Mouse (Mus musculus) retina, embryonic 14.5 days (tissue): ENCODE measurements around the gene Rbm38.

Experiments used
- DNase-seq: peaks from one replicate; pipeline ENCODE4 v3.0.0-alpha.2; 2015; ENCODE audit warnings: low spot score

The Rbm38 gene

DNA sequence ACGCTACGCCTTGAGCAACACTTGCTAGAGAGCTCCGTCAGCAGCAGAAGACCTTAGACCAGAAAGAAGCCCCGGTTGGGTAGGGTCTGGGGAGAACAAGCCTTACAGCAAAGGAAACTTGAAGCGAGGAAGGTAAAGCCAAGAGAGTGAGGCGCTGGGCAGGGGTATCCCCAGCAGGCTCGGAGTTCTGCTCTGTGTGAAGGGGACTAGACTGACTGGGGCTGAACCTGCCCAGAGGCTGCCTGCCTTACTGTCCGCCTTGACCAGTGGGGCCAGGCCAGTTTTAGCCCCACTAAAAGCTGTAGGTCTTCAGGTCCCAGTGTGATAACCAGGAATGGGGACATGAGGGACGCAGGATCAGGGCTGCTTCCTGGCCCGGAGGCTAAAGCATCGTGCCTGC lies at the start of gene Rbm38:
TSS of gene Rbm38 (plus strand) at position 69 of the 400 bp plus-strand sequence.
- no peak for DNase-seq

- DNase-seq: no peak
Observed at GRCm38 (mm10) chr2:172971865-172972264, 48.4 kb upstream of the Rbm38 start.

GRCm38 (mm10) chr2:172973806-172974565 lies 46.3 kb upstream of the Rbm38 start:
- no peak for DNase-seq

DNA sequence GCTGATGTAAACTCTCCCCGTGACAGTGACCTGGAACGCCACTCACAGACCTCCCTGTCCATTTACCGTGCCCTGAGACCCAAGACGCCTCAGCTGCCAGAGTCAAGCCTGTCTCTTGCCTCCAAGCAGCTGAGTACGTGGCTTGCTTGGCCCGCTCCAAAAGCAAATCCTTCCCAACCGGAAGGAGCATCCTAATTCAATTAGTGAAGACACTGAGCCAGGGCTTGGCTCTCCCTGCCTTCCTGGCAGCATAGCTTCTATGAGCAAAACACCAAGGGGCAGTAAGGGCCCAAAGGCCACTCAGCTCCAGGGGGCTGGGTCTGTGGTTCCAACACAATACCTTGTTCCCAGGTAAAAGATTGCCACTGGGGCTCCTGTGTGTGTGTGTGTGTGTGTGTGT lies 45.6 kb upstream of the Rbm38 start:
- no peak for DNase-seq

DNA sequence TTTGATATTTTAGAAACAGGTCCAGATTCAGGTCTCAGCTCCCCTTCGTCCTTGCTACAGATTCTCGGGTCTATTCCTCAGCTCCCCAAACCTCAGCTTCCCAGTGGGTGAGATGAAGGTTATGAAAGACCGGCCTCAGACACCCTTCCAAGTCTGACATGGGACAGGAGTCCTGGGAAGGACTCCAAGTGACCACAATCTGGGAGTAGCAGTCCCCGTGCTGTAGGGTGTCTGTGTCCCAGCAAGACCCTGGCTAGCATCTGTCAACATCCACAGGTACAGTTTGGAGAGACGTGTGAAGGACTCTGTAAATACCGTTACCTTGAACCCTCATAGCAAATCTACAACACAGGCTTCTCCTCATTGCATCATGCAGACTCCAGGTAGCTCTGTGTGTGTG lies 45.1 kb upstream of the Rbm38 start:
- DNase-seq: no peak

DNA sequence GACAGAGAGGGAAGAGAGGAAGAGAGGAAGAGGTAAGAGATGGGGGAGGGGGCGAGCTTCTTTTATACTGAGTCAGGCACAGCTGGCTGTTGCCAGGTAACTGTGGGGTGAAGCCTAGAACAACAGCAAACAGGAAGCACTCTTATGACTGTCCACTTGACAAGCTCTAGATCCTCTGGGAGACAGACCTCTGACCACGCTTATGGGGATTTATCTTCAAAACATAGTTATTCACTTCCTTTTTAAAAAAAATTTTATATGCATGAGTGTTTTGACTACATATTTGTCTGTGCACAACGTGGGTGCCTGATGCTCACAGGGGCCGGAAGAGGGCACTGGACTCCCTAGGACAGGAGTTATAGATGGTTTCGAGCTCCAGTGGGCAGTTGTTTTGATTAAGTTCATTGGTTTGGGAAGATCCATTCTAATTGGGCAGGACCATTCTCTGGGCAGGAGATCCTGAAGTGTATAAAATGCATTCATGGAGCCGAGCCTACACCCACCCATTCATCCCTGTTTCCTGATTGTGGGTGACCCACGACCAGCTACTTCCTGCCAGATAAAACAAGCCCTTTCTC lies 43.5 kb upstream of the Rbm38 start:
- DNase-seq: no peak

DNA sequence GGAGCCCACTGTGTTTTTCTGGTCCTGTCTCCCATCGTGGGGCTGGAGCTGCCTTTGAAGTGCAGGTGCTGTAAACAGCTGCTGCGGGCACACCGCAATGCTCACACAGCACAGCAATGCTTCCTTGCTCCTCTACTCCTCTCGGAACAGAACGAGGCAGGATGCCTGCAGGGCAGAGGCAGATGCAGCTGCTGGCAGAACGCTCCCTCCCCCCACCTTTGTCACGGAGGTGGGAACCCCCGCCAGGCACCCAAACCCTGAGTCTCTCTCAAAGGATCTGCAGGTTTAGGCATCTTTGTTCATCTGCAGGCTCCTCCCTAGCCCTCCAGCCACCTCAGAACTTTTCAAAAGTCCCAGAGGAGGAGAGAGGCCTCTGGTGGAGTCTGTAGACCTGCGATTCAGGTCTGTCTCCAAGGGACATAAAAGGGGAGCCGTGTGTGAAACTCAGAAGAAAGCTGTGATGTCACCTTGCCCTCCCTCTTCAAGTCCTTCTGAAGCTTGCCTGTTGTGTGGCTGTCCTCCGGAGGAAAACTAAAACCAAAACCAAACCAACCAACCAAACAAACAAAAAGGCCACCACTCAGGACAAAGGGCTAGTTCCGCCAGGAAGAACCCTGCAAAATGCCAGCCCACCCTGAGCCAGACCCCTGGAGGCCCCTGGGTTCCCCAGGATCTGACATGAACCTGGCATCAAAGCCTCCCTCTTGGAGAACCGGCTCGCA lies 42.7 kb upstream of the Rbm38 start, which contains the start of gene Spo11:
TSS of gene Spo11 (plus strand) at position 292 of the 722 bp plus-strand sequence.
- no peak for DNase-seq

DNA sequence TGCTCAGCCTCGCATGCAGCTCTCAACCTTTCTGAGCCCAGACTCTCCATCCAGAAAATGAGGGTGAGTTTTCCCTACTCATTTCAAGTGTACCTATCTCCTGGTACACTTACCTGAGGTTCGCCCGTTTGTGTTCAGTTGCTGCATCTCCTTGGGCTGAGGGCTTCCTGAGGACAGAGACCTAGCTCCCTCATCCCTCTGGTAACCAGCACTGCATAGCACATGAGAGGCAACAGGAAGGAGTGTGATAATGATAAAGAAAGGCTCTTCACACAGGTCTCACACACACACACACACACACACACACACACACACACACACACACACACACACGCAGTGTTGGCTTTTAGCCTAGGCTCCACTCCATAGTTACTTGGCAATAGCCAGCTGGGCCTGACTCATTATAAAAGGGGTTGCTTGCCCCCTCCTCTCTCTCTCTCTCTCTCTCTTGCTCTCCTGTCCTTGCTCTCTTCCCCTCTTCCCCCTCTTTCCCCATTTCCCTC lies 42.1 kb upstream of the Rbm38 start:
- no peak for DNase-seq

DNA sequence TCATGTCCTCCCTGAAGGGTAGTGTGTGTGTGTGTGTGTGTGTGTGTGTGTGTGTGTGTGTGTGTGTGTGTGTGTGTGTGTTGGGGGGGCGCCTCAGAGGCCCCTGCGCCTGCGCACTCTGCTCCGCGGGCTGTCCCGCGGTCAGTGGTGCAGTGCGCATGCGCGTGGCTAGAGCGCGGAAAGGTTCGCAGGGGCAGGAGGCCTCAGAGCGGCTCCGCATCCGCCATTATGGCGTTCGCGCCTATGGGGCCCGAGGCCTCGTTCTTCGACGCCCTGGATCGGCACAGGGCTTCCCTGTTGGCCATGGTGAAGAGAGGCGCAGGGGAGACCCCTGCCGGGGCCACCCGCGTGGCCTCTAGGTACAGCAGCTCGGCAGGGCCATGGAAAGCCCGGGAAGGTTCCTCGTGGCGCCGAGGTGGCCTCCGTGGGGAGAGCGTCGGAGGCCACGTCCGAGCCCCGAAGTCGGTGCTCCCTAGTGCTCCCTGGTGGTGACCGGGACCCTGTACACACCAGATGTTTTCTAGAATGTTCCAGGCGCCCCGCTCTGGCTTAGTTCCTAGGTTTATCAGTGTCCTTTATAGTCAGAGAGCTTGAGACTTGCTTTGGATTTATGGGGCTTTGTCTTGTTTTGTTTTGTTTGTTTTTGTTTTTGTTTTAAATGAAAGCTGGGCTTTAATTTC lies 40.5 kb upstream of the Rbm38 start:
- no peak for DNase-seq

- no peak for DNase-seq
Observed at GRCm38 (mm10) chr2:172982776-172983561, 37.3 kb upstream of the Rbm38 start.

DNA sequence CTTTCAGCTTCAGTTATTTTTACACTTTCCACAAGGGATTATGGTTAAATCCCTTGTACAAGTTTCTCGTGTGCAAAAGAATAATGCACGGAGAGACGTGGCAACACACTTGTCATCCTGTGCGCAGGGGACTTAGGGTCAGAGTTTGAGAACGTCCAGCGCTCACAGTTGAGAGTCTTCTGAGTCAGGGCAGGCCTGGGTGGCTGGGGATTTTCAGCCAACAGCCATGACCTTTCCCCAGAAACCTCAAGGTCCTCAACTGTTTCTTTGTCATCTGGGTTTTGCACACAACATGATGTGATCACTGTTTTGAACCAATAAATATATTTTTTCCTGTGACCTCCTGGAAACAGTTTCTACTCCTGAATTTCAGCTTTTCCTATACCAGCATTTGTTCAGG lies 30.1 kb upstream of the Rbm38 start:
- DNase-seq: no peak

DNA sequence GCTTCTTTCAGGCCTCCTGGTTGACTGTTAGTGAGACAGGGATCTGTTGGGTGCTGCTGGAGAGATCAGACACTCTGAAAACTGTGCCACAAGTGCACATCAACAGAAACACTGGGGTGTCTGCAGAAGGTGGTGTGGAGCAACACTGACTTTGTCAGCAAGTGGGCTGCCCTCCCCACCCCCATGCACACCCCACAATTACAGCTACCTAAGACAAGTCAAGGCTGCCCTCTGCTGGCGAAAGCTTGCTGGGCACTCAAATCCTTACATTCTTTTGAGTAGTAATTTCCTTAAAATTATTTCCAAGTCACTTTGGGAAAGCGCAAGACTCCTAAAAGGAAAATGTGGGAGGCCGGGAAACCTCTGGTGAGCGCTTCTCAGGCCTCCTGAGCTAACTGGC lies 24.1 kb upstream of the Rbm38 start:
- DNase-seq: peak; percentile 88

- DNase-seq: no peak
Observed at GRCm38 (mm10) chr2:172997748-172998147, 22.6 kb upstream of the Rbm38 start.

DNA sequence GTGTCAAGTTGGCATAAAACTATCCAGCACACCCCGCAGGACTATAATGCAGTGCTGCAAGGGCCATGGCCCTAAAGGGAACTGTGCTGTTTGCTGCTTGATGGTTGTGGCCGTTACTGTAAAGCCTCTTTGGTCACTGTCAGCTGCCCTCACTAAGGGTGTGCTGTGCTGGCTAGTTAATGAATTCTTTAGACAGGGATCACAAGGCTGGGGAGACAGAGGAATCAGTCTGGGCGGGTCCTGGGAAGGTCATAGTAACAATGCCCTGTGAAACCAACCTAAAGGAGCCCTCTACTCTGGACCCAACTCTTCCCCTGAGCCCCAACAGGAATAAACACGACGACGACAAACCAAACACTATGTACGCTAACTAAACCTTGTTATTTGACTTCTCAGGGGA lies 21.8 kb upstream of the Rbm38 start:
- DNase-seq: no peak

DNA sequence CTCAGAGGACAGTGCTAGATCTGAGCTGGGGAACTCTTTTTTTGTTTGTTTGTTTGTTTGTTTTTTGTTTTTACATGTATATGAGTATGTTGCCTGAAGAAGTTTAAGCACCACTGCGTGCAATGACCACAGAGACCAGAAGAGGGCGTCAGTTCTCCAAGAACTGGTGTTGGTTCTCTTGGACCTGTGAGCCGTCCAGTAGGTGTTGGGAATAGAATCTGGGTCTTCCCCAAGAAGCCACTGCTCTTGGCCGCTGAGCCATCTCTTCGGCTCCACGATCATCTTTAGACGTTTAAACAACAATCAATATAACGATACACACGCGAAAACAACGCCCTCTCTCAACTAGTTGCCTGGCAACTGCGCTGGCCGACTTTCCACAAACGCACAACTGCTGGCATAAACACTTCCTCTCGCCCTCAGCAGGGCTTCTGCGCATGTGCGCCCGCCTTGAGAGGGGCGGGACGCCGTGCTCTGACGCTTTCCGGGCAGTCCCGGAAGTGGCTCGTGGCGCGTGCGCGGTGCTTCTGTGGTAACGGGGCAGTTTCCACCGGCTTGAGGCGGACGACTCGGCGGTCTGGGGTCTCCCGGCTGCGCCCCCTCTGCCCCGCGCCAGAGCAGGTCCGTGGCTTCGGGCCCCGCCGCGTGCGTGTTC lies 20.5 kb upstream of the Rbm38 start, which contains the start of gene Rae1:
TSS of gene Rae1 (plus strand) at position 488 of the 655 bp plus-strand sequence.
- peak; percentile 100 for DNase-seq

GRCm38 (mm10) chr2:173000285-173000652 lies 20.0 kb upstream of the Rbm38 start:
- DNase-seq: peak; percentile 66

- no peak for DNase-seq
Observed at GRCm38 (mm10) chr2:173000921-173001320, 19.4 kb upstream of the Rbm38 start.

- no peak for DNase-seq
Observed at GRCm38 (mm10) chr2:173003737-173004136, 16.6 kb upstream of the Rbm38 start.

GRCm38 (mm10) chr2:173010220-173010717 lies 10.0 kb upstream of the Rbm38 start:
- DNase-seq: no peak

GRCm38 (mm10) chr2:173011440-173011839 lies 8.9 kb upstream of the Rbm38 start:
- DNase-seq: no peak
